Comparison of ENCODE assay signal across 9 mouse cellular contexts in genomic region chr1:191908906-191909305, GRCm38 (mm10). TPM values are rescaled to one million over a fixed set of nuclear protein-coding genes. Genes with fewer than 3 reads are reported as not detected.
DNase-seq lines count a peak whose midpoint lies in the region; ATAC-seq lines count a peak whose summit lies in the region.
"Had no signal": no experiment of that assay in that cellular context is flagged by ENCODE, and none has a peak within 500 bp of the region (broad histone marks: within the 10 kb centered on the region; RNA-seq: fewer than 3 reads in every experiment).

No protein-coding gene starts in this region.

- peaks cover 8% of the 10 kb centered on the region; the same call in 1 of the 2 replicates for H3K36me3 ChIP-seq in heart, embryonic 11.5 days (ENCODE audit: control insufficient read depth, insufficient read depth, low read length)
- no peaks in the 10 kb centered on the region for H3K36me3 ChIP-seq in neural tube, embryonic 11.5 days (ENCODE audit: control insufficient read depth, insufficient read depth, low read length)
- H3K36me3 ChIP-seq in liver, embryonic 13.5 days: peaks cover 41% of the 10 kb centered on the region

- H3K9ac ChIP-seq in heart, embryonic 11.5 days (ENCODE audit: low read depth, low read length): no peak overlapping the region
- H3K9ac ChIP-seq in neural tube, embryonic 11.5 days (ENCODE audit: low read length): no peak overlapping the region
- H3K9ac ChIP-seq in liver, embryonic 13.5 days: peak overlapping the region; percentile 98

- WGBS in heart, embryonic 11.5 days (ENCODE audit: insufficient replicate concordance): 91% methylated on average over 15 of the region's 15 CpGs
- 95% methylated on average over 15 of the region's 15 CpGs for WGBS in neural tube, embryonic 11.5 days
- WGBS in liver, embryonic 13.5 days (ENCODE audit: insufficient replicate concordance): 88% methylated on average over 15 of the region's 15 CpGs

- no peak for DNase-seq in heart, postnatal 14 days
- DNase-seq in neural tube, embryonic 11.5 days (ENCODE audit: low spot score): no peak
- DNase-seq in neural tube, embryonic 10.5 days (ENCODE audit: extremely low spot score, low spot score): no peak
- no peak for DNase-seq in liver, embryonic 13.5 days
- no peak for DNase-seq in thymus, postnatal 10 days (ENCODE audit: low spot score in 2 of 2)
- no peak for DNase-seq in T-cell, adult 2 months (ENCODE audit: low spot score)
- no peak for DNase-seq in left cerebral cortex, postnatal 14 days (ENCODE audit: low spot score in 2 of 2)
- DNase-seq: adrenal gland, postnatal 25 days had no signal

- intact Hi-C loops in heart, postnatal 14 days (cut with DNase I): loop anchor here (2.0 to 5.0 kb wide), 2 partner anchors 54 to 447 kb away; no protein-coding TSS in a partner anchor
- intact Hi-C loops in left cerebral cortex, postnatal 14 days (cut with DNase I): loop anchor here (5.0 kb wide), 1 partner anchor 183 kb away; the partner anchor contains the start of gene Traf5

- no peaks in the 10 kb centered on the region for H3K9me3 ChIP-seq in heart, embryonic 11.5 days (replicated peaks; ENCODE audit: control insufficient read depth, low read length)
- H3K9me3 ChIP-seq in neural tube, embryonic 11.5 days (ENCODE audit: control insufficient read depth, low read length): no peaks in the 10 kb centered on the region
- H3K9me3 ChIP-seq in liver, embryonic 13.5 days (replicated peaks): no peaks in the 10 kb centered on the region

- no peak for ATAC-seq in heart, embryonic 11.5 days (replicated peaks; ENCODE audit: insufficient number of reproducible peaks, low FRiP score, low TSS enrichment)
- no peak for ATAC-seq in neural tube, embryonic 11.5 days (ENCODE audit: insufficient read depth, low FRiP score, low TSS enrichment)
- no peak for ATAC-seq in liver, embryonic 13.5 days (ENCODE audit: low read depth)

- peak overlapping the region; percentile 91 for H3K4me3 ChIP-seq in heart, embryonic 11.5 days (ENCODE audit: low read depth, low read length)
- H3K4me3 ChIP-seq in neural tube, embryonic 11.5 days (ENCODE audit: low read depth, low read length): 0 out of 2 replicates have a peak overlapping the region, but pooled peaks have one; percentile 9
- H3K4me3 ChIP-seq in liver, embryonic 13.5 days (replicated peaks): peak overlapping the region; percentile 98

- peak overlapping the region; percentile 96 for H3K4me2 ChIP-seq in heart, embryonic 11.5 days
- H3K4me2 ChIP-seq in neural tube, embryonic 11.5 days (ENCODE audit: low read depth): peak overlapping the region; percentile 10; the same call in 1 of the 2 replicates
- peak overlapping the region; percentile 97 for H3K4me2 ChIP-seq in liver, embryonic 13.5 days

- peaks cover 32% of the 10 kb centered on the region for H3K4me1 ChIP-seq in heart, embryonic 11.5 days (ENCODE audit: control insufficient read depth, insufficient read depth, low read length)
- H3K4me1 ChIP-seq in neural tube, embryonic 11.5 days (ENCODE audit: control insufficient read depth, insufficient read depth, low read length): peaks cover 10% of the 10 kb centered on the region
- peaks cover 60% of the 10 kb centered on the region for H3K4me1 ChIP-seq in liver, embryonic 13.5 days (replicated peaks)

- H3K27me3 ChIP-seq in heart, embryonic 11.5 days (ENCODE audit: control insufficient read depth, insufficient read depth, low read length): no peaks in the 10 kb centered on the region
- H3K27me3 ChIP-seq in neural tube, embryonic 11.5 days (ENCODE audit: control insufficient read depth, insufficient read depth, low read length): no peaks in the 10 kb centered on the region
- H3K27me3 ChIP-seq in liver, embryonic 13.5 days: 0 out of 2 replicates have a peak, but pooled peaks cover 3% of the 10 kb centered on the region

- no peak overlapping the region for H3K27ac ChIP-seq in heart, embryonic 11.5 days (ENCODE audit: low read depth, low read length)
- H3K27ac ChIP-seq in neural tube, embryonic 11.5 days (ENCODE audit: low read depth, low read length): no peak overlapping the region
- no peak overlapping the region for H3K27ac ChIP-seq in liver, embryonic 13.5 days

RNA-seq across cellular contexts. Expression of gene Slc30a1, which starts 2.3 kb away (rescaled TPM):
- 2.1 and 2.4 TPM in 2 replicates for polyA plus RNA-seq in heart, embryonic 11.5 days (2014; fragmentation: Nextera tagmentation; extraction: Ambion mirVana)
- 10 to 100 TPM; 21.9 to 26.4 TPM for total RNA-seq in heart, postnatal 14 days (2021)
- polyA plus RNA-seq in neural tube, embryonic 11.5 days (2014; fragmentation: Nextera tagmentation; extraction: Ambion mirVana): 2.1 and 3.3 TPM in 2 replicates
- polyA plus RNA-seq in liver, embryonic 13.5 days (2015; fragmentation: Nextera tagmentation; extraction: Ambion mirVana): 2.7 and 3.0 TPM in 2 replicates
- 10 to 100 TPM; 33.4 to 36.2 TPM for total RNA-seq in left cerebral cortex, postnatal 14 days (2021)

Comparison
In these comparisons a context has a peak if more than half of its experiments do, and no peak if none do; other contexts are left out.
1. H3K4me2 ChIP-seq: peak in every context shown above with its lines; median percentile 97 in liver, embryonic 13.5 days; 96 in heart, embryonic 11.5 days; 10 in neural tube, embryonic 11.5 days.
2. H3K4me3 ChIP-seq: peak in every context shown above with its lines; median percentile 98 in liver, embryonic 13.5 days; 91 in heart, embryonic 11.5 days; 9 in neural tube, embryonic 11.5 days.